Mouse (Mus musculus) megakaryocyte, adult 5-6 weeks (primary cell): ENCODE results near the gene Slc50a1. TPM values are rescaled to one million over a fixed set of nuclear protein-coding genes. Genes with fewer than 3 reads are reported as not detected.

ENCODE experiments used
- ATAC-seq: 2 replicates; pipeline ENCODE4 v1.8.0; 2016; ENCODE audit warnings: mild to moderate bottlenecking, inconsistent platforms; ENCODE audit not compliant: poor library complexity, severe bottlenecking
- total RNA-seq, 2 experiments: library from RNA; stranded (forward) in 1 of 2; stranded (reverse) in 1 of 2; fragments of 153-499, 151-499 nt in 1 of 2; fragments of 221-1000, 200-1000 nt in 1 of 2; gene quantifications; 2 replicates each; pipeline versions ENCODE4 v1.2.3 to v1.2.4; 2015 to 2017

The Slc50a1 gene
- total RNA-seq, 2 experiments from 2014 or later = 42.9 to 52.2 TPM

DNA sequence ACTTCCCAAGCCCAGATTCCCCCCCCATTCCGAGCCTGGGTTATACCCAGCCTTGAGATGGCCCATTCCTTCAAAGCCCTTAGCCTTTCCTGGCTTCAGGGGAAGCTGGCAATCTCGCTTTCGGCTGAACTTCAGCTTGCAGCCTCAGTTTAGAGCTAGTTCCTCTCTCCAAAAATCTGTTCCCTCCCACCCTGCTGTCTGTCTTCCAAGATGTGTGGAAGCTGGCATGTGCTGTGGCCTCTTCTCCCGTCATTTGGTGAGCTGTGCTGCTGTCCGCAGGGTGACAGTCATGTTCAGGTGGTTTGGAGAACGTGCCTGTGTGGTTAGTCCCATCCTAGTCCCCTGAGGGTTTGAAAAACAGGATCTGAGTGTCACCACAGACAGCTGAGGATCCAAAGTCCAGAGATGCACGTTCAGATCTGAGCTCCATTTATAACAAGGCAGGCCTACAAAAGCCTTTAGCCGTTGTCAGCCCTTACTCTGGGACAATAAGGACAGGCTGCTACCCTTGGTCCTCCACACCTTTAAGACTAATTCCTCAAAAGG is 25.4 kb upstream of the Slc50a1 start:
- ATAC-seq = no peak

DNA sequence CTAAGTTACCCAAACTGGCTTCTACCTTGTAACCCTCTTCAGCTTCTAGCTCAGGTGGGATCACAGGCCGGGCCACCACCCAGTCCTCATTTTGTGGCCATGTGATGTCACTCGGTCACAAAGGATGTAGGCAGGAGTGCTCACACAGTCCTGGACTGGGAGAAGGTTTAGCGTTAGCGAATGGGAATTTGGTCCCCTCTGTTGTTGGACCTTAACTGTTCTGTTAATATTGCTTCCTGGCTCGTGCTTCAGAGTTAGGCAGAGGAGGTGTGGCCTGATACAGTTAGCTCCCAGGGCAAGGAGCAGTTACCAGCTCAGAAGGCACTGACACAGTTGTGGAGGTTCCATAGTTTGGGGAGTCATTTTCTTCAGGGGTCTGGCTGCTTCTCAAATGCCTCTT is 23.8 kb upstream of the Slc50a1 start:
- no peak for ATAC-seq

DNA sequence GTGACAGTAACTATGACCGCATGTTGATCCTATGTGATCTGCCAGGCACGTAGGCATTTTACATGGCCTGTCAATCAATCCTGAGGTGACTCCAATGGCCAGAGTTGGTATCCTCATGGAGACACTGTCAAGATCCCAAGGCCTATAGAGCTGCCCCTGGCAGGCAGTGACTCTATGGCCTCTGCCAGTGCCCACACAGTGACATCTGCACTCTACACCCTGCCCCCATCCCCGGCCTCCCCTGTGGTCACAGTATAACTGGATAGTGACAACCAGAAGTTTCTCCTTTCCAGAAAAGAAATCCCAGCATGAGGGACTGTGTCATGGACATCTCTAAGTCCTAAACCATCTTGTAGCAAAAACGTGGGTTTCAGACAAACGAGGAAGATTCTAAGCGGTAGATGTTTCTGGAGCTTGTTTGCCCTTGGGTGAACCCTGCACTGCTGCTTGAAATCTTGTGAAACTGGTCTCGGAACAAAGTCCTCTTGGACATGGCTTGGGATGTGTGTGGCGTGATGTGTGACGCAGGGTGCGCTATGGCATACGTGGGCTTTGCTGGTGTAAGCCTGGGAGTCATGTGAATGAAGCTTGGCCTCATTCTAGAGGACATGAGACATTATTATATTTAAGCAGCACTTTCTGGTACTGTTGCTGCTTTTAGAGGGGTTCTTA is 23.0 kb upstream of the Slc50a1 start:
- ATAC-seq = no peak

DNA sequence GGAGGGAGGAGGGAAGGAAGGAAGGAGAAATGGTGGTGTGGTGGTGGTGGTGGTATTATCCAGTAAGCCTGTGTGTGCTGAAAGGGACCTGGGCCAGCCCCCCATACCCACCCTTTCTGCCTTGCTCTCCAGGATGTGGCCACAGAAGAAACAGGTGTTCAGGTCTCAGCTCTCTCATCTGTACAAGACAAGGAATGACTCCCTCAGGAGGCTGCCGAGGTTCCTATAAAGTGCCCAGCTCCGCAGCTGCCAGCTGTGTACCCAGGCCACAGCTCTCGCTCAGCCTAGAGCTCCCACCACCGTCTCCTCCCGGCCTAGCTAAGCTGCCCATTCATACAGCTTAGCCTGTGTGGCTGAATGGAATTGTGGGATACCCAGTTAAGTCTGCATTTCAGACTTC is 21.9 kb upstream of the Slc50a1 start:
- ATAC-seq = no peak

DNA sequence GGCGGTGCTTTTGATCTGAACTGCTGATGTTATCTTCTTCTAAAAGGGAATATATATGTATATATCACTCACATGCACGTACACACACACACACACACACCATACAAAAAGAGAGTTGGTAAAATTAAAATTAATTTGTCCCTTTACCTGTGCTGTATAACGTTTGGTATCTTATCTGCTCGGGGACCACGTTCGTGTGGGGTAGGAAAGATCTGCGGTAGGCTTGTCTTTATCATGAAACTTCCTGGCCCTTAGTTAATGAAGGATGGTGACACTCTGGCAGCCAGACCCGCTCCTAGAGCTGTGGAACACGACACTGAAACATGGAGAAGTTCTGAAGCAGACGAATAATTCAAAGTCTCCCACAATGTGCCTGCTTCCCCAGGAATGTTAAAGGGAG is 21.5 kb upstream of the Slc50a1 start:
- ATAC-seq = no peak

DNA sequence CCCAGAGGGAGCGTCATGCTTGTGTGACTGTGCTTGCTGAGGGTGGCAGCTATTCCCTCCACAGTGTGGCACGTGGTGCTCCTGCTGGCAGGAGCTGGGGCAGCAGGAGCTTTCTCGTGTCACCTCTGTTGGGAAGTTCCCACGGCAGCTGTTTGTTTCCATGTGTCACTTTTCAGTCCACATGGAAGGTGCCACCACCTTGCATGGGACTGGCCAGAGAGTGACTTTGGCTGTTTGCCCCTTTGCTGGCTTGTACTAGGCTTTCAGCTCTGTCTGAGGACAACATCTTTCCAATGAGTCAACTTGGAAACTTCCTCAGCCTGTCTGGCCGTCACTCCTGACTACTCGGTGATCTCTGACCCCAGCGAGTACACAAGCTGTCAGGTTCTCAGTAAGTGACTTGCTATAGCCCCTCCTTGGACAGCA is 18.1 kb upstream of the Slc50a1 start:
- no peak for ATAC-seq

DNA sequence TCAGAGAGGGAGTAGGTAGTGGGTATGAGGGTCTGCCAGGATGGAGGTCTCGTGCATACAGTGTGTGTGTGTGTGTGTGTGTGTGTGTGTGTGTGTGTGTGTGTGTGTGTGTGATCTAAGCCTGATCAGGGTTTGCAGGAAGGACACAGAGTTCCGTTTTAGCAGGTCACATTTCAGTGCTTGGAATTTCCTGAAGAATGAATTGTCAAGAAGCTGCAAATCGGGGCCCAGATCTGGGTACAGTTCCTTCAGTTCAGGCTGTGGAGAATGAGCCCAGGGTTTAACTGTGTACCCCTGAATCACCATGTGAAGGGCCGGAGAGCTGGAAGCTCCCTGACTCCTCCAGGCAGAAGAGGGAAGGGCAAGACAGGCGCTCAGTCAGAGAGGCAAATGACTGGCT is 16.9 kb upstream of the Slc50a1 start:
- no peak for ATAC-seq

DNA sequence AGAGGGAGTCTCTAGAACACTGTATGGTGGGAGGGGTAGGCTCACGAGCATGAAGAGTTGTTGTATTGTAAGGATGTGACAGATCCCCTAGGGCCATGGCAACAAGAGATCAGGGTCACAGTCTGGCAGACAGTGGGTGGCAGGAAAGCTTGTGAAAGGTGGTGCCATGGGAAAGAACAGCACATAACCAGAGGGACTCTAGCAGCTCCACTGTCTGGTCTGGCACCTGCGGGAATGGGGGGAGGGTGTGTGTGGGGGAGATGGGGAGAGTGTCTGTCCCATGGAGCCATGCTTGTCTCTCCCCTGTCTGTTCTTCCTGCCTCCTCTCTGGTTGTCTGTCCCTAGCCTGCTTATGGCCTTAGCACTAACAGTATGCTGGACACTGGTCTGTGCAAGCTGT is 15.2 kb upstream of the Slc50a1 start:
- ATAC-seq = no peak; the same call in 1 of the 2 replicates

DNA sequence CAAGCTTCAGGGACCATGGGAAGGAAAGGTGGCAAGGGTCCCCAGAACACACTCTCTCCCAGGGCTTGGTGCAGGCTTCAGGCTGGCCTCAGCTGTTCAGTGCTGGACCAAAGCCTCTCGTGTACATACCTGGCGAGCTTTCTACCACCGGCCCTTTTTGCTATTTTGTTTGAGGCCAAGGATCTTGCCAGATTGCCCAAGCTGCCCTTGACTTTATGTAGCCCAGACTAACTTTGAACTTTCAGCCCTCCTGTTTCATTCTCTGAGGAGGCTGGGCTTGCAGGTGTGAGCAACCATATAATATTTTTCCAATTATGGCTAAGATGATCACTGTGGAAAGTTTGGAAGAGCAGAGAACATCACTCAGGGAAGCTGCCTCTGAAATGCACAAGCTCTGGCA is 13.9 kb upstream of the Slc50a1 start:
- no peak for ATAC-seq

DNA sequence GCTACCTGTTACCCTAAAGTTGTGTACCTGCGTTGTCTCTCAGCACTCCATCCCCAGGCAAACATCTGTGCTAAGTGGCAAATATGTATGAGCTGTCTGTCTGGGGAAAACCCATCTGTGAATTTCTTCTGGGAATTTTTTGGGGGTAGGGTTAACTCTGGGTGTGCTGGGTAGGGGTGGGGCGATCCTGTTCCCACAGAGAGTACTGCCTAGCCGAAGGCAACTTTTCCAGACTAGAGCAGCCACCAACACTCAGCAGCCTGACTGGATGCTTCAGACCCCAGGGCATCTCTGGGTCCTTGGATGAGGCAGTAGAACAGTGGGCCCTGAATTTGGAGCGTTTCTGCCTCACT is 11.9 kb upstream of the Slc50a1 start:
- ATAC-seq = no peak

DNA sequence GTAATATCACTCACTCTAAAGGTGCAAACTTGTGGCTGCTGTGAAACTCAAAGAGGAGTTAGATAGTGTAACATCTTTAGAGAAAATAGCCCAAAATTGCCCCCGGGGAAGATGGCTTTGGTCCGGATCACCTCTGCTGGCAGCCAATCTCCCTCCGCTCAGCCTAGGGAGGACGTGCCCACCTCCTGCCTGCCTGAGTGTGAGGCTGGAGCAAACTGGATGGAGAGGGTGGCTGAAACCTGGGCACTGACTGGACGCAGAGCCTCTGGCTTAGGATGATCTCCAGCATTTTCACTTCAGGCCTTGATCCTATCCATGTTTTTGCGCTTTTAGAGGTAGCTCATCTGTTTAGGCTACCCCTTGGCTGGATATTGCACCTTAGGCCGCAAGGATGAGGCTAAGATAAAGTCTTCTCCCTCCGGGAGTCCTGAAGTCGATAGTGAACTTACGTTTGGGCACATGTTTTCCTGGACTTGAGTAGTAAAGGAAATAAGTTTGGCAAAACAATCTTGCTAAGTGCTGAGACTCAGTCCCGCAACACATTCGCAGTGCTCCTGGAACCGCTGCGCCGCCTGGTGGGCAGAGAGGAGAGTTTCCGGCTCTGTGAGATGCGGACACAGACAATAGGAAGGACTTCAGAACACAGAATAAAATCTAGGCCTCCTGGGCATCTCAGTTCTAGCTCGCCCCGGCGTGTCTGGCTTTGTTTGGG is 11.4 kb upstream of the Slc50a1 start:
- ATAC-seq = peak; percentile 84

DNA sequence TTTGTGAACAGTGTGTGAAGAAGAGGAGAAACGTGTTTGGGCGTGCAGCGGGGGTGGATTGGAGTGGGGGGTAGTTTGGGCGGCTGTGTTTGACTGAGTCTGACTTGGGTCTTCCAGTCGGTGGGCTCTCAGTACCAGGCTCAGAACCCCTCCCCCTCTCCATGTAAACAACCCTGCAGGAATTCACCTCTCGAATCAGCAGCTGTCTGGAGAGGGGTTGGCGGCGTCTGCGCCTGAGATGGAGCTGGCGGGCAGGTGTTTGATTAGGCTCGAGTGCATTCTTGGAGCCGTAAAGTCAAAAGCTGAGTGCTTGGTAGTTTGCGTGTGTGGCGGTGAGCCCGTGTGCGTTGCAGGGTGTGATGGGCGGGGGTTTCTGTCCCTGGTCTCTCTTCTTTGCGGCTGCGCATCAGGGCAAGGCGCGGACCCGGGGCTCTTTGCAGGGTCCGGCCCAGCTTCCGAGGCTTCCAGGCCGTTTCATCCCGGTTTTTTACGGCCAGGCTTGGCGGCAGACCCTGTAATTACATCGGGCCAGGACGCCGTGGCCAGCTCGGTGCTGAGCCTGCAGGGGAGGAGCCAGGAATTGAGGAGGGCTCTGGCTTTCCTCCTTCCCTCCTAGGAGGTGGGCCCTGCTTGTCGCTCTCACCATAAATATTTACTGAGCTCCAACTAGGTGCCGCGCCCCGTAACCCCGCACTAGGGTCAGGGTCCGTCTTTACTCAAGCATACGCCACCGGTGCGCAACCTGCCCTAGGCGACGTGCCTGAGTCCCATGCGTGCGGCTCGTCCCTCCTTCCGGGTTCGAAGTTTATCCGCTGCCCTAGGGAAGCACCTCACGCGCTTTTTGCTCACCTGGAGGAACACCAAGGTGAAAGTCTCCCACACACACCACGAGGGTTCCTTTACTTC is 10.5 kb upstream of the Slc50a1 start, which contains the start of gene Efna1:
Gene Efna1 (minus strand): TSS at position 537 of the 906 bp plus-strand sequence.
- ATAC-seq = 0 out of 2 replicates have a peak, but pooled peaks have one; percentile 12

DNA sequence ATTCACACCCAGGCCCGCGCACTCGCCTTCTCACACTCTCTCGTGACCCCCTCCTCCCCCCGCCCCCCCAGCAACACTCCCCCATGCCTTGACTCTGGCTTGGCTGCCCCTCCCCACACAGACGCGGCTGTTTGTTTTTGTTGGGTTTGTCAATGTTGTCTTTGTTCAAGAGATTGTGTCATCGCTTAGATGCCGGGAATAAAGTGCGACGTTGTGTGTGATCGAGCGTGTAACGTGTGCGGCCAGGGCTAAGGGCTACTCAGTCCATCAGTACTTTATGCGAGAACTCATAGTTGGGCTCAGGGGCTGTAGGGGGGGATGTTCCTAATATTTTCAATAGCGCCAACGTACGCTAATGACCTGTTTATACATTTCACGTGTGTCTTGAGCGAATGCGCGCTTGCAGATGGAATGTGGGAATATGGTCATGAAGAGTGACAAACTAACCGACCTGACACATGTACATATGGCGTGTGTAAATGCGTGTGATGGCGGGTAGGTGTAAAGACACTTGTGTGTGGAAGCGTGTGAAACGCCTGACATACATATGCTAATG is 9.8 kb upstream of the Slc50a1 start:
- no peak for ATAC-seq

DNA sequence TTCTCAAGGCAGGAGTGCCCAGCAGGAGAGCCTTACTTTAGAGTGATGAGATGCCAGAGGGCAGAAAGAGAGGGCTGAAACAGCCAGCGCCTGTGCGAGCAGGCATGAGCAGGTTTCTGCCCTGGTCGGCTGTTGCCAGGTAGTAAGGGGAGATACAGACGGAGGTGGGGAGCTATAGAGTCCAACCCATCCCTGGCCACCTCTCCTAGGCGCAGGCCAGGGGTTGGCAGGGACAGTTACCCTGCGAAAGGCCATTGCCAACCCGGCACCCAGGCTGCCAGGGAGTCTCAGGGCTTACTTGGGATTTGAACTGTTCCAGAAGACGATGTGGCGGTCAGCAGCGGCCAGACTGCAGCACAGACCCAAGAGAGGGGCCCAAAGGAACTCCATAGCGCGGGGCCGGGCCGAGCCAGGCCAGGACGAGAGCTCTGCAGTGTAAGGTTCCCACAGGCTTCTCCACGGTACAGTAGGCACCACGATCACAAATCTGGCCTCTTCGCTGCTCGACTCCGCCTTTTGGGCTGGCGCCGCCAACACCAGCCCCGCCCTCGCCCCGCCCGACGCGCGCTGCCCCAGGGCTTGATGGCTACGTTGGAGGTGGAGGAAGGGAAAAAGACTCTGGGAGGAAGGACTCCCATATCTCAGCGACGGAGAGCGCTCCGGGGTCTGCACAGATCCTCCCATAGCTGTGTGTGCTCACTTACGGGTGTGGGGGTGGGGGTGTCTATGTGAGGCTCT is 9.0 kb upstream of the Slc50a1 start:
- ATAC-seq = peak; percentile 55

DNA sequence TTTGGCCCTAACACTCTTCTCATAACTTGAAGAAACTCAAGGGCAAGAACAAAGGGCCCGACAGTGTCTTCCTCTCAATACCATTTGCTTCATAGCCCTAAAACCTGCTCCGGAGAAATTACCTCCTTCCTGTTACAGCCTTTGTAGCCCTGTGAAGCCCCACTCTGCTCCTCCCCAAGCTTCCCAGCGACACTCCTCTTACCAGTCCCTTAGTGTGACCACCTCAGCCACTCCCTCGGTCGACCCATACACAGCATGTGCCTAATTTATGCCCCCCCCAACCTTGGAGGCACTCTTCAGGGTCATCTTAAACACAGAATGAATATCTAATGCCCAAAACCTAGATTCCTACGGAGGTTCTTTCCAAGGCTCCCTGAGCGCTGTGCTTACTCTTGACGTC is 8.3 kb upstream of the Slc50a1 start:
- no peak for ATAC-seq

DNA sequence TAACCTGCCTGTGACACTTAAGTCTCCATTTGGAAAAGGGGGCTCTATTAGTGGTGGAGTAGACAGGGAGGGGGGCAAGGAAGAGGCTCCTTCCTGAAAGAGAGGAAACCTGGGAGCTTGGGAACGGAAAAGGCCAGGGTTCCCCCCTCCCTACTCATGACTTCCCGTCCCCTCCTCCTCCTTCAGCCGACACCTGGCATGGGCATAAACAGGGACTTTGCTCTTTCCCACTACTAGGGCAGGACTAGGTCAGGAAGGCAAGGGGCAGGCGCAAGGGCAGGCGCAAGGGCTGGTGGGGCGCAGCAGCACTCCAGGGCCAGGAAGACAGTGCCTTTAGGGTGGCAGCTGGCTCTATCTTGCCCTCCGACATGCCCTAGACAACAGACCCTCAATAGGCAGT is 7.7 kb upstream of the Slc50a1 start:
- ATAC-seq = no peak

DNA sequence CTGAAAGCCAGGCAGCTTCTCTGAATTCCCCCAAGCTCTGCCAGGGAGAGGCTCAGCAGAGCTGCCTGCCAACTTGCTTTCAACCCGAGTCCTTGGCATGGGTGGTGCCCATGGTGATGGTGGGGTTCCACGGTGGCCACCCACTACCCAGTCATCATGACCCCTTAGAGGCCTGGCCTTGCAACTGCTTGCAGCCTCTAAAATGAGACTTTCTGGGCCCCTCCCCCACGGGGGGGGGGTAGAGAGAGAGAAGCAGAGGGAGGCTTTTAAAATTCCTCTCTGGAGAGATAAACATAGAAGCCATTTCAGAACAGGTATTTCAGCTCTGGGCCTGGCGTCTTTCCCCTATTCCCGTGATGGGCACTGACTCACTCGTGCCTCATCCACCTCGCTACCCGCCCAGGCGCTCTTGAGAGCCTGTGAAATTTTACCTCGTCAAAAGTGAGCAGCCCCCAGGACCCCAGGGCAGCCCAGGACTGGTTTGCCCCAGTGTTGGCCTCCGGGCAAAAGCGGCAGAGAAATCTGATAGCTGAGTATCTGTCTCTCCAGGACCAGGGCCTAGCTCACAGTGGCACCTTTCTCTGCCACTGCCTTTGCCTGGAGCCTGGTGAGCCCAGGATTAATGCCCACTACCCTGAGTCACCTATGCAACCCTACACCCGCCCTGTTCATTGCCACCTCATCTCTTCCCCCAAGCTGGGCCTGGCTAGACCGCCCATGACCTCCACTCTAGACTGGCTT is 7.1 kb upstream of the Slc50a1 start:
- ATAC-seq = no peak

DNA sequence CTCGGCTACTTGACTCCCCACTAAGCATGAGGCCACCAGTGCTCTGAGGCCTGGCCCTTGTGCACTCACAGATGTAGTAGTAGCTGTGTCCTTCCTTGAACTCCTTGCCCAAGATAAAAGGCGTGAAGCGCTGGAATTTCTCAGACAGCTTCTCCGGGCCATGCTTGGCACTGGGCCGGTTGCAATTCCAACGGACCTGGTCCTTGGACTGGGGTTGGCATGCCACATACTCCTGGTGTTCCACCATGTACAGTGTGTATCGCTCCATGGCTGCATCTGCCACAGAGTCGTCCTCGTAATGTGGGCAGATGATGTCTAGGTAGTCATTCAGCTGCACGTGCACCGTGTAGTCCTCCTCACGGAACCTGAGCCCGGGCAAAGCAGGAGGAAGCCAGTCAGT is 5.7 kb upstream of the Slc50a1 start:
- no peak for ATAC-seq

DNA sequence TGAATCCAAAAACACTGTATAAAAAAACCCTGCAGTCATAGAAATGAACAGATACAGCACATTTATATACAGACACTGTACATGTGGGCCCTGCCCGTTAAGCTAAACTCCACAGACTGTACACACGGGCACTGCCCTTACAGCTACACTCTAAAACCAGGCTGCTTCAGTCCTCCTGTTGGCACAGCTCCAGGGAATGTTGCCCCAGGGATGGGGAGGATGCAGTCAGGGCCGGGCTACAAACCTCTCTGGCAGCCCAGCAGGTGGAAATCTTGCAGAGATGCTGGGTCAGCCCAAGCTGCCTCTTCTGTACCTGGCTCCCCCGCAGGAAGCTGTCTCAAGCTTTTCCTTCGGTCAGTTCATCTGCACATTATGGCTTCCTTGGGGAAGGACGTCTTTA is 1.4 kb upstream of the Slc50a1 start:
- ATAC-seq = no peak

DNA sequence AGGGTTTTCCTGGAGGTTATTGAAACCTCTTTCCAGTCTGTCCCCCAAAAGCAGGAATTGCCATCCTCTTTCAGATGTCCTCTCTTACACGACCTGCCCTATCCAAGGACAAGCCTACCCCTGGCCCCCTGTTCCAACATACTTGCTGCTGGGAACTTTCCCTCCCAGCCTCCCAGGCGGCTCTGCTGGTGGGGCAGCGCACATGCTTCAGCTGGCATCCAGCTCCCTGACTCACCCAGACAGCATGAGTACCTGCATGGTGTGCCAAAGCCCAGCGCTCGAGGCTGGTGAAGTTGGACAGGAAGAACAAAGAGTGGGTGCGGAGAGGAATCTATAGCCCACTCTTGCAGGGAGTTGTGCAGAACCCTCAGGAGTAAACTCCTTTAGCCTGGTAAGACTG is 521 bp upstream of the Slc50a1 start:
- ATAC-seq = no peak
